Mouse (Mus musculus) heart, embryonic 10.5 days (tissue): Measurements from ENCODE around the gene Cldn2. TPM values are rescaled to one million over a fixed set of nuclear protein-coding genes. Genes with fewer than 3 reads are reported as not detected.

Experiments used
- DNase-seq: peaks from one replicate; pipeline ENCODE4 v3.0.0-alpha.2; 2017; ENCODE audit warnings: low spot score
- H3K27ac ChIP-seq: fragments of 300-500 bp; sonication (generic); 2 replicates; pipeline ENCODE4 v1.5.1; 2016; ENCODE audit warnings: mild to moderate bottlenecking
- H3K27me3 ChIP-seq: fragments of 300-500 bp; sonication (generic); 2 replicates; pipeline ENCODE4 v1.6.1; 2016; ENCODE audit warnings: mild to moderate bottlenecking; ENCODE audit not compliant: poor library complexity, insufficient read depth, severe bottlenecking
- H3K36me3 ChIP-seq: fragments of 300-500 bp; sonication (generic); 2 replicates; pipeline ENCODE4 v1.6.1; 2016; ENCODE audit warnings: mild to moderate bottlenecking, moderate library complexity
- H3K4me1 ChIP-seq: fragments of 300-500 bp; sonication (generic); 2 replicates; pipeline ENCODE4 v1.6.1; 2016; ENCODE audit warnings: mild to moderate bottlenecking
- H3K4me3 ChIP-seq: fragments of 300-500 bp; sonication (generic); 2 replicates; pipeline ENCODE4 v1.5.1; 2016; ENCODE audit warnings: mild to moderate bottlenecking, moderate library complexity
- H3K9me3 ChIP-seq: fragments of 300-500 bp; sonication (generic); 2 replicates; pipeline ENCODE4 v1.6.1; 2016; ENCODE audit warnings: mild to moderate bottlenecking, moderate library complexity
- WGBS: fragments of 180-500 bp; shearing (Covaris S2); methylation state at CpG from one replicate; pipeline ENCODE4 v1.1.7; 2016; 5-methylcytosine and 5-hydroxymethylcytosine counted together
- polyA plus RNA-seq: library from polyadenylated mRNA; unstranded; fragments of >200 nt; fragmentation: Nextera tagmentation; extraction: Ambion mirVana; gene quantifications from 2 replicates; pipeline ENCODE4 v1.2.1, GENCODE M21; 2016

Cldn2 gene
- polyA plus RNA-seq, 1 experiment from 2014 or later, result 0.30 TPM

DNA sequence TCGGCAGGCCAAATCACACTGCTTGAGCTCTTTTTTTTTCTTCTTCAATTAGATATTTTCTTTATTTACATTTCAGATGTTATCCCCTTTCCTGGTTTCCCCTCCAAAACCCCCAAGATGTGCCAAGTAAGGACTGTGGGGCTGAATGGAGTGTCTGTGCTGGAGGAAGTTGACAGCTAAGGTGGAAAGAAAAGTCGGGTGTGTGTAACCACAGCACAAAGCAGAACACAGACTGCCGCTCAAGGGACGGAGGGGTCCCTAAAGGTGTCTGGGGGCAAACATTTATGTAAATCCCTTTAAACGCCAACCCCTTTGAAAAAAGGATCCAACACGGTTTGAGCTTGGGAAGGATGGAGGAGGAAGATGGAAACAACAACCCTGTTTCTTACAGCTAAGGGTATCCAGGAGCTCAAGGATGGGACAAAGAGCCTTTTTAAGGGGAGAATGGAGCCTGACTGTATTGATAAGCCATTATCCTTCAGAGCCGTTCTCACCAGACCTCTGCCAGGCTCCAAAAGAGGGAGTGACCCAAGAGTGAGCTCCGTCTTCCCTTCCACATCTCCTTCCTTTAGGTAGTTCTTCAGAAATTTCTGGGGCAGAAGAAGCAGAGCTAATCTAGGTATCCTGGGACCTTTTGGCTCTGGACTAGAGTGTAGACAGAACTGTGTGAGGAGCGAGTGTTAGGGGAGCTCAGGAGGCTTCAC, 12.8 kb downstream of the Cldn2 start:
- no peak overlapping the region for H3K4me3 ChIP-seq
- no peak overlapping the region for H3K27ac ChIP-seq
- no peaks in the 10 kb centered on the region for H3K36me3 ChIP-seq
- no peak for DNase-seq
- H3K9me3 ChIP-seq, result no peaks in the 10 kb centered on the region
- H3K27me3 ChIP-seq, result peaks cover 5% of the 10 kb centered on the region; the same call in 1 of the 2 replicates
- H3K4me1 ChIP-seq, result no peaks in the 10 kb centered on the region
- WGBS, result 69% methylated on average over 9 of the region's 9 CpGs

DNA sequence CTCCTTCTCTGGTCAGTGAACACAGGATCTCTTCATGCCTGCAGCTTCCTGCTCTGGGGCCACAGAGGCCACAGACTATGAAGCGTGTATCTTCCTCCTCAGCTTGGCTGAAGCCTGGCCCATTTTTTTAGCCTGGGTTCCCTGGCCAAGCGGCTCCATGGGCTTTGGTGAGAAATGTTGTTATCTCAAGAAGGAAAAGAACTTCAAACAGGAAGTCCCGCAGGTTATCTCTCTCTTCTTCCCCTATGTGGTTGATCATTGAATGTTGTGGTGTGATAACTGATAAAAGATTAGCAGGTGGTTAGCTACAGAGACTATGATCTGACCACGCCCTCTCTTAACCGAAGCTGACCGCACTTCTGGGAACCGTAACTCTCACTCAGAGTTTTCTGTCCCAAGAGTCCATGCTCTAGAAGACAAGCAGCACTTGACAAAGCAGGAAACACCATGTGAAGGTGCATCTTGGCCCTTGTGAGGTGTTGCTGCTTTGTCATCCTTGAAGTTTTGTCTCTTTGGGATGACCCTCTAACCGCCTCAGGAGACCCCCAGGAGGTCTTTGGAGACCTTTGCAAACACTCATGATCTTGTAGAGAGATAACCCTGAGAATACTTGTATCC, 13.5 kb downstream of the Cldn2 start:
- no peak for DNase-seq
- Histone ChIP-seq H3K27ac (no peak overlapping the region), H3K4me3 (no peak overlapping the region), H3K27me3 (peaks cover 5% of the 10 kb centered on the region; the same call in 1 of the 2 replicates), H3K4me1 (no peaks in the 10 kb centered on the region), H3K36me3 (no peaks in the 10 kb centered on the region), H3K9me3 (no peaks in the 10 kb centered on the region)
- 61% methylated on average over 8 of the region's 8 CpGs for WGBS

DNA sequence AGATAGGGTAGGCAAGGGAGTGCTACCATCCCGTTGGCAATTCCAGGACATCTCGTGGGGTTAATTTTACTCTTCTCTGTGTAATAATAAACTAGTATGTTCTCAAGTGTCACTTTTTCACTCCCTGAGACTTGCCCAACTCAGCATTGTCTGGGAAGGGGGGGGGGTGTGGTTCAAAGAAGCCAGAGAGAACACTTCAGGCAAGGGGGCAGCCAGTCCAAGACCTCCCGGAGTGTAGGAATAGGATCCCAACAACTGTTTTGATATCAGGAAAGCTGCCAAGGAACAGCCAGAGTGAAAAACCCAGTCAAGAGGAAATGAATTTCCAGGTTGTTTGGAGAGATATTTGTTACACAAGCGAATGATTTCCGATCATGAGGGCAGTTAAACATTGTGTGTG, 14.6 kb downstream of the Cldn2 start:
- Histone ChIP-seq H3K9me3 (no peaks in the 10 kb centered on the region), H3K36me3 (no peaks in the 10 kb centered on the region), H3K27me3 (peaks cover under 1% of the 10 kb centered on the region; the same call in 1 of the 2 replicates), H3K27ac (no peak overlapping the region), H3K4me3 (no peak overlapping the region), H3K4me1 (no peaks in the 10 kb centered on the region)
- DNase-seq, result no peak
- WGBS, result 73% methylated on average over 5 of the region's 5 CpGs

DNA sequence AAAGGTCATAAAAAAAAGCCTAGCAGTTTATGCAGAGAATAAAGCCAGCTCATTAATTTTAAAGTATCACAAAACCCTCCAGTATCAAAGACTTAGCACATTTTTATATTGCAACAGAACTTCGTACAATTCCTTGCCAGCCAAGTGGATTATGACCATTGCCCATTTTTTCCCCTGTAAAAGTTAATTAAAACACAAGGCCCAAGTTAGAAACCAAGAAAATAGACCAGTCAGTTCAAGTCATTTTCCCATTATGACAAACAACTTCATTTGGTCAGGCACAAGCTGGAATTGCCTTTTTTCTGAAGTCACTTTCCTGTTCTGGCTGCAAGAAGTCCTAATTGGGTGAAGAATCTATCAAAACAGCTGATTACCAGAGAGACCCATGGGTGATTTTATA, 24.8 kb downstream of the Cldn2 start:
- peaks cover 8% of the 10 kb centered on the region for H3K36me3 ChIP-seq
- H3K27ac ChIP-seq, result no peak overlapping the region
- H3K27me3 ChIP-seq, result no peaks in the 10 kb centered on the region
- no peaks in the 10 kb centered on the region for H3K9me3 ChIP-seq
- DNase-seq, result no peak
- H3K4me3 ChIP-seq, result no peak overlapping the region
- WGBS, result 87% methylated on average over 1 of the region's 1 CpGs
- H3K4me1 ChIP-seq, result no peaks in the 10 kb centered on the region

DNA sequence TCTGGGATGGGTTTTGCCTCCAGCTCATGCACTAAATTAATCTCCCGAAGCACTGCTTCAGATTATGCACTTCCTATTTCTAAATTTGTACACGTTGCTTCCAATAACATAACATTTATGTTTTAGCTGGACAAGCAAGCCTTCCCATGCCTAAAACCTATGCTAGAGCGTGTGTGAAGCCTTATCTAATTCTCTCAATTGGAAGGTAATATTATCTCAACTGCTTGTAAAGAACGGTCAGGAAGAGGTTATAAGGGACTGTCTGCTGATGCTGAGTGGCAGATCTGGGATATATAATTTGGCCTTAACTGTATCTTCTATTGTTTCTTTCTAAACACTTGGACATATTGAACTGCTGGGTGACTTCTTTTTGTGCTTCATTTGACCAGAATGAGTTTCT, 26.3 kb downstream of the Cldn2 start:
- Histone ChIP-seq H3K4me3 (no peak overlapping the region), H3K36me3 (peaks cover 8% of the 10 kb centered on the region), H3K4me1 (no peaks in the 10 kb centered on the region), H3K9me3 (no peaks in the 10 kb centered on the region), H3K27me3 (no peaks in the 10 kb centered on the region), H3K27ac (no peak overlapping the region)
- DNase-seq, result no peak
- WGBS, result 71% methylated on average over 4 of the region's 4 CpGs

DNA sequence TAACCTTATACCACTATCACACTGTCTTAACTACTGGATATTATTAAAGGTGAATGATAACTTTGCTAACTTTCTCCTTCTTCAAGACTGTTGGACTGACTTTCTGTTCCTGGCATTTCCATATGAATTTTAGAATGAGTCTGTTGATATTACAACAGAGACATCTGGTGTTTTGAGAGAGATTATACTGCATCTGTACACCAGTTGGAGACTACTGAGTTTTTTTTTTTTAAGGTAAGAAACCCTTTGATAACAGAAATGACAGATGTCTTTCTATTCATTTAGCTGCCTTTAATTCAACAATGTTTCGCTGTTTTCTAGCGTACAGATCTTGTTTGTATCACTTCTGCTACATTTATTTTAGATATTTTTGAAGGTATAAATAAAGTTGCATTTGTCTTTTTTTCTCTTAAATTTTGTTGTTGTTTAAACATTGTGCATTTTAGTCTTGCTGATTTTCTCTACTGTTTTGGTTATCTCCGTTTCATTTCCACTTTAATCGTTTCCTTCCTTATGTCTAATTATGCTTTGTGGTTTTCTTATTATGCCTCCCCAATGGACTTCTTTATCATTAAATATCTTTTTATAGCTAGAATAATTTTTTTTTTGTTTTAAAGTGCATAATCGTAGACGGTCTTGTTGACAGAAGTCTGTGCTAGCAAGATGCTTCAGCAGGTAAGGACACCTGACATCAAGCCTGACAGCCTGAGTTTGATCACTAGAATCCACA, 27.9 kb downstream of the Cldn2 start:
- no peak overlapping the region for H3K4me3 ChIP-seq
- H3K4me1 ChIP-seq, result no peaks in the 10 kb centered on the region
- H3K9me3 ChIP-seq, result no peaks in the 10 kb centered on the region
- DNase-seq, result no peak
- peaks cover 6% of the 10 kb centered on the region; the same call in 1 of the 2 replicates for H3K36me3 ChIP-seq
- 92% methylated on average over 6 of the region's 6 CpGs for WGBS
- no peaks in the 10 kb centered on the region for H3K27me3 ChIP-seq
- H3K27ac ChIP-seq, result no peak overlapping the region

DNA sequence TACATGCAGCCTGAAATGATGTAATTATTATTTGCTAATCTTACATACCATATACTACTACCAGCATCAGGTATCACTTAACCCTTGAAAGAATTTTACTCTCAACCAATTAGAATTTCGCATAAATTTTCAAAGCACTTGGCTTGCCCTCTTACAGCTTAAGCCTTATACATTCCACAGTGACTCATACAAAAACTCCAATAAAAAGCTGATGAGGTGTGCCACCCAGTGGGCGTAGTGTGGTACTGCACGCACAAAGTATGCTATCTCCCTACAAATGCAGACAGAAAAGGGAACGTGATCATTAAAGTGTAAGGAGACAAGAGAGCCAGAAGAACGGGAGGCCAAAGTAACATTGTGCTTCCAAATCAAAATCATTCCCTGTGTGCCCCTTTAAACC, 31.8 kb downstream of the Cldn2 start:
- no peak for DNase-seq
- H3K27ac ChIP-seq, result no peak overlapping the region
- H3K4me1 ChIP-seq, result no peaks in the 10 kb centered on the region
- H3K9me3 ChIP-seq, result no peaks in the 10 kb centered on the region
- WGBS, result 16% methylated on average over 5 of the region's 5 CpGs
- no peaks in the 10 kb centered on the region for H3K27me3 ChIP-seq
- H3K4me3 ChIP-seq, result no peak overlapping the region
- no peaks in the 10 kb centered on the region for H3K36me3 ChIP-seq

DNA sequence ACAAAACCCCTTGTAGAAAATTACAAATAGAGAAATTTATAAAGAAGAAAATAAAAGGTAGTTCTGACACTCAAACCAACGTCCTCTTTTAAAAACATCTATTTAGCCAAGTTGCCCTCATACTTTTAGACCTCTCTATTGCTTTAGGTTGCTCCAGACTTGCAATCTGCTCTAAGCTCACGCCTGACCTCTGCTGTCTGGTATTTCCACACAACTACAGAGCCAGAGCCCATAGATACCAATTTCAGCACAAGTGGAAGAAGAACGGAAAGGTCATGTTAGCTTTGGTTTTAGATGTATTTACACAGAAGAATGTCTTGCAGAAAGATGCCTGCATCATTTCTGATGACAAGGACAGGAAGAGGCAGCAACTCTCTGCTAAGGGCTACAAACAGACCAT, 38.4 kb downstream of the Cldn2 start:
- Histone ChIP-seq H3K27me3 (no peaks in the 10 kb centered on the region), H3K9me3 (no peaks in the 10 kb centered on the region), H3K4me1 (no peaks in the 10 kb centered on the region), H3K4me3 (no peak overlapping the region), H3K36me3 (no peaks in the 10 kb centered on the region), H3K27ac (no peak overlapping the region)
- DNase-seq, result no peak
- WGBS, result 45% methylated on average over 3 of the region's 3 CpGs

DNA sequence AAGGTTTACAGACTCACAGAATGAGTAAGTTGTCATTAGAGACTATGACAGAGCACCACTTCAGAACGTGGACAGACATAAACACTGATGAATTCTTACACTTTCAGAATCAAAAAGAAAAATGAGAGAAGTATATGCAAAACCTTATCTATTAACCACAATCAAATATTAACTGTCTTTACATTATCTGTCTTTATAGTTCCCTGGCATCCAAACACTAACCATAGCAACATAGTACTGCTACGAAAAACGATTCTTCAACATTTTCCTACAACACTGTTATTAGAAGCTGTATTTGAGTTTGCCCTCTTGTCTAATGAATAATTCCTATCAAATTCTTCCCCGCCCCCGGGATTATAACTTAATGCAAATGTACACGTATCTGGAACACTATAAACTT, 40.5 kb downstream of the Cldn2 start:
- 72% methylated on average over 6 of the region's 6 CpGs for WGBS
- no peaks in the 10 kb centered on the region for H3K27me3 ChIP-seq
- DNase-seq, result no peak
- no peaks in the 10 kb centered on the region for H3K9me3 ChIP-seq
- H3K27ac ChIP-seq, result no peak overlapping the region
- no peak overlapping the region for H3K4me3 ChIP-seq
- no peaks in the 10 kb centered on the region for H3K36me3 ChIP-seq
- no peaks in the 10 kb centered on the region for H3K4me1 ChIP-seq

DNA sequence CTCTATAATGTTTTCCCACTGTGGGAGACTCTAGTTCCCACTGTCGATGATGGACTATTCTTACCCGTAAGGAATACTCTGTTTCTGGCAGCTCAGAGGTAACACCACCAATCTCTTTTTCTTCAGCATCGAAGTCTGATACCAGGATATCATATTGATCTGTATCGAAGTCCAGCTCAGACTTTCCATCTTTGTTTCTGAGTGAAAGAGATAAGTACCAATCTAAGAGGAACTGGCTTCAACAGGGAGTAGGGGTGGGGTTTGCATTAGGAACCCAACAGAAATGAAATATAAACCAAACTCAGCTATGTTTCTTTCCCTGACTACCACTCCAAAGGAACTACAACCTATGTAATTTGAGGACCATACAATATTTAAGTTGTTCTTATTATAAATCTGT, 54.2 kb downstream of the Cldn2 start:
- WGBS, result 86% methylated on average over 4 of the region's 4 CpGs
- H3K36me3 ChIP-seq, result no peaks in the 10 kb centered on the region

DNA sequence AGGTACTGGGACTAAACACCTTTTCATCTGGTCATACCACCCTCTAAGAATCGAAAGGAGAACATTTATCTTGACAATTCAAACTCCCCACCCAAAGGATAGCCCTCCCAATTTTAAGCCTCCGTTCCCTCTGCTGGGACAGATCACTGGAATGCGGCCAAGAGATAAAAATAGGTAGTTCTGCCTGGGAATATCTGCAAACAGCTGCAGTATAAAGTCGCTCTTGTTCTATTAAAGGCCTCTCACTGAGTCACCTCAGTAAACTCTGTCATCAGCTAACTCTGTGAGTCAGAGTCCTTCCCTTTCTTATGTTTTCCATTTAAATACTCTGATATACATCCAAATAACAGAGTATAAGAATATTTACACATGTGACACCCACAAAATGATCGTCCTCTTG, 58.8 kb downstream of the Cldn2 start:
- no peak for DNase-seq
- Histone ChIP-seq H3K27ac (no peak overlapping the region), H3K36me3 (no peaks in the 10 kb centered on the region), H3K4me1 (no peaks in the 10 kb centered on the region), H3K27me3 (no peaks in the 10 kb centered on the region), H3K9me3 (no peaks in the 10 kb centered on the region), H3K4me3 (no peak overlapping the region)
- WGBS, result 41% methylated on average over 5 of the region's 5 CpGs

More for the DNA sequence above, 54.2 kb downstream of the Cldn2 start:
- Histone ChIP-seq H3K27me3 (no peaks in the 10 kb centered on the region), H3K9me3 (no peaks in the 10 kb centered on the region), H3K4me1 (no peaks in the 10 kb centered on the region), H3K4me3 (no peak overlapping the region), H3K27ac (no peak overlapping the region)
- DNase-seq, result no peak
